Mouse (Mus musculus) 3134 (cell line): ENCODE results near the gene Gm21103.
"Not testable (repeated sequence)": the region's sequence is repeated elsewhere in the genome, so short reads cannot be mapped to it uniquely, and the experiment has no call there.

Source experiments
- DNase-seq: peaks from one replicate; pipeline ENCODE4 v3.0.0-alpha.2; 2011; ENCODE audit warnings: low spot score; ENCODE audit not compliant: insufficient read length; ENCODE audit errors: extremely low read depth

The Gm21103 gene

DNA sequence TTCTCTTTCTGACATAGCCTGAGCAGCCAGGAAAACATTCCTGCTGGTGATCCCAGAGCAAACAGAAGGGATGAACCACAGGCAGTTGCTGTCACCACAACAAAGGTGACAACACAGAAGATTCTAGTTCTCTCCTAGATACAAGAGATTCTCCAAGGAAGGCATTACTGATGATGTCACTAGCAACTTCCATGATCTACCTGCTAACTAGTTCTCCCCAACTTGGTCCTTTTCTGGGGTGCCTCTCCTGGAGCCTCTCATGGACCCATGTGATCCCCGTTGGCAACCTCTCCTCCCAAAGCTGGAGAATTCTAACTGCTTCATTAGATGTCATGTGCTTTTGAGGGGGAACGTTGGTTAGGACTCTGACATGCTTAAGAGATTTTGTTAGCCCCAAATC lies at the start of gene Gm21103:
Gm21103 (minus strand) TSS at position 101 of the 400 bp plus-strand sequence.
- not testable (repeated sequence) for DNase-seq

DNA sequence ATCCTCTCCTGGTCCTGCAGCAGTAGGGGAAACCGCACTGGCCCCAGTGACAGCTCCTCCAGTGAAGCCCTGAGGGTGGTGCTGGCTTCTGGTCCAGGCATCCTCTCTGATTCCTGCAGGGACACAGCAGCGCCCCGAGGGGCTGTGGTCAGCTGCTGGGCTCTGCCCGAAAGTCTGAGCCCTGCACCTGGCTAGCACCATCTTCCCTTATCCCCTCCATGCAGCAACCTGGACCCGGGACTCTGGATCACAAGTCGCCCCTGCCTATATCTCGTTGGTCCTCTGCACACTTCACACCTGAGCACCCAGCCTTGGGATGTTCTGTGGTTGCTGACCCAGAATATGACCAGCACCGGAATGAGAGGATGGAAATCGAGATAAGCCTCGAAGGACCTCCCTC lies 38.9 kb upstream of the Gm21103 start, which contains the start of gene Gm3618:
Gm3618 (minus strand) TSS at position 101 of the 400 bp plus-strand sequence.
- not testable (repeated sequence) for DNase-seq

DNA sequence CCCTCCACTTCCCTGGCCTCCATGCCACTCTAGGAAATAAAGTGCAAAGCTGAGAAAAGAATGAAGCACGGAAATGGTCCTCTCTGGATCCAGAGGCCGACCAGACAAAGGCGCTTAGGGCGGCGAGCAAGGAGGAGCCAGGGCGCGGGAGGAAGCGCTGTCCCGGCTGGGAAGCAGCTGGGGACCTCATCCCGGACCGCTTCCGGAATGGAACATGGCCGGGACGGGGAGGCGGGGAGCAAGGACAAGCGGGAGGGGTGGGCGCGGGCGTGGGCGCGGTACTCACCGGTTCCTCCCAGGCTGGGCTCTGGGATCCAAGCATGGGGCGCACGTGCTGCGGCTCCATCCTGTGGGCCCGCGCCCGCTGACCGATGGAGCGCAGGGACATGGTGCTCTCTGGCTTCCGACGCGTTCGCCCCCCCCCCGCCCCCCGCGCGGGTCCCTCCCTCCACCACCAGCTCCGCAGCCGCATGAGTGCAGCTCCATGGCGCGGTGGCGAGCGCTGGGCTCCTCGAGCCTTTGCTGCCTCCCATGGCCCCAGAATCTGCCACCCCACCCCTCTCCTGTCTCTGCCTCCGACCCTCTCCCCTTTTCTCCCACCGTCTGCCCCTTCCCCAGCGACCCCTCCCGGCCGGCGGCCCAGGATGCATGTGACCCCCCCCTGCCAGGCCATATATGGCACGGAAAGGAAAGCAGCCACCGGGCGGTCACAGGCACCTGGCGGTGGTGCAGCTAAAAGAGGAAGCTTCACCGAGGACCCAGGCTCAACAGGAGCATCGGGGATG lies 17.5 kb downstream of the Gm21103 start, which contains the start of gene Gm3411:
Gm3411 (minus strand) TSS at position 320 of the 785 bp plus-strand sequence.
- DNase-seq, result not testable (repeated sequence)
